Mouse (Mus musculus) Muller cell, postnatal 12 days (primary cell): ENCODE measurements around the gene Hacd3.
A peak's percentile ranks its signal among the peaks of the same experiment; 100 is the strongest.

Experiments used
- DNase-seq: peaks from one replicate; pipeline ENCODE4 v3.0.0-alpha.2; 2015; ENCODE audit errors: inconsistent ontology term

Hacd3 gene

DNA sequence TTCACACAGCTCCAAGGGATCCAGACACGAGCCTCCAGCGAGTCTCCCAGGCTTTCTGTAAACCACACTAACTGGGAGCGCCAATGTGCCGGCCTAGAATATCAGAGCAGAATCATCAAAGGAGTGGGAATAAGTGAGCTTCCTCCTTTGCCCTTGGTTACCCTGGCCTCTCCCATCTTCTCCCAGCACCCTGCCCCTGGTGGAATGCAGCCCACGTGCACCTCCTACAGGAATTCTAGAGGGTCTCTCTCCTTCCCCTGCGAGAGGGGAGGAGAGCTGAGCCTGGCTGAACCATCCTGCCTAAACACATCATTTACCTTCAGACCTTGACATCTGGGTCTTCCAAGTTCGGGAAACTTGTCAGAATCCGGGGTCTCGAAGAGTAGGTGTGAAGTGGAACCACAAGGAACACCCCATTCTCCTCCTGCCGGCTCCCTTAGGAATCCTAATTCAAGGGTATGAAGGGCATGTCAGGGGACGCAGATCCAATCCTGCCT lies 70.3 kb downstream of the Hacd3 start, which contains the start of gene Slc24a1:
TSS of gene Slc24a1 (minus strand) at position 447 of the 497 bp plus-strand sequence.
- DNase-seq = no peak

GRCm38 (mm10) chr9:64947483-64948095 lies 73.9 kb downstream of the Hacd3 start:
- no peak for DNase-seq

DNA sequence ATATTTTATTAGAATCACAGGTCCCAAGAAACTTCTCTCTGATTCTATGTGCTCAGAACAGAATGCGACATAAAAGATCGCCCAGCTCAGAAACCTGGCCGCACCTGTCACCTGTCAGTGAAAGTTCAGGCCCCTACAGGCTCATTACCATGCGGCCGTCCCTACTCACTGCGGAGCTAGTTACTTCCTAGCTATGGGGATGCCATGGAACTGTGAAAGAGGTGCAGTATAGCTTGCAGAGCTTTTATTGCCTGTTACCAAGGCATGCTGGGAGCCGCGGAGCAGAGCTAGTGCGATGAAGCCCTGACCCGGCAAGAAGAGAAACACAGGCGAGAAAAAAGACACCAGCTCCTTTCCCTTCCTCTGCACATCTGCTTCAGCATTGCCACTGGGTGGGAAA lies 77.5 kb downstream of the Hacd3 start:
- no peak for DNase-seq

DNA sequence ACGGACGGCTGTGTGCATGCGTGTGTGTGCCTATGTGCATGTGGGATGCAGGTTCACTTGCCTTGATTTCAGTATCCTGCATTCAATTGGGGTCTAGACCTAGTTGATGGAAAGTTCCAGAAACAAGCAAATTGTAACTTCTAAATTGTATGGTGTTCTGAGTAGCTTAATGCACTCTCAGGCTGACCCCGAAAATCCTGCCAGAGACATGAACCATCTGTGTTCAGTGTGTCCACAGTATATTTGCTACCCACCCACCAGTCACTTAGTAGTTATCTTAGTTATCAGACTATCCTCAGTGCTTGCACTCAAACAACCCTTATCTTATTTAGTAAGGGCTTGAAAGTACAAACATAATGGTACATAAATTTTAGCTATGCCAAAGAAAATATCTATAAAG lies 79.8 kb downstream of the Hacd3 start:
- DNase-seq = no peak

- DNase-seq = no peak
Measured at GRCm38 (mm10) chr9:64940731-64941346, 80.7 kb downstream of the Hacd3 start.

DNA sequence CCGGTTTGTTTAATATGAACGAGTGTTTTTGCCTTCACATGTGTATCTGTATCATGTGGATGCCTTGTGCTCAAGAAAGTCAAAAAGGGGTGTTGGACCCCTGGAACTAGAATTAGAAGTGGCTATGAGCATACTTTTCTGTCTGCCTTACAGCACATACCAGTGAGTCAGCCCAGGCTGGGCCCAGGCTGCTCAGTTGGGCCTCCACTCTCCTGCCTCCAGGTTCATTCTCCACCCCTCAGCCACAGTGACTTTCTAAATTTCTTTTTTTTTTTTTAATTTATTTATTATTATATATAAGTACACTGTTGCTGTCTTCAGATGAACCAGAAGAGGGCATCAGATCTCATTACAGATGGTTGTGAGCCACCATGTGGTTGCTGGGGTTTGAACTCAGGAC lies 81.7 kb downstream of the Hacd3 start:
- no peak for DNase-seq

- DNase-seq = peak; percentile 23
Measured at GRCm38 (mm10) chr9:64939281-64939680, 82.2 kb downstream of the Hacd3 start.

GRCm38 (mm10) chr9:64938535-64938934 lies 83.0 kb downstream of the Hacd3 start:
- no peak for DNase-seq

GRCm38 (mm10) chr9:64937491-64937890 lies 84.0 kb downstream of the Hacd3 start:
- DNase-seq = no peak
